Mouse (Mus musculus): Measurements from ENCODE around the gene Fis1. TPM values are rescaled to one million over a fixed set of nuclear protein-coding genes. Genes with fewer than 3 reads are reported as not detected.
A peak's percentile ranks its signal among the peaks of the same experiment; 100 is the strongest.

The Fis1 gene
- total and polyA plus RNA-seq, 3 experiments, result 142 to 207 (median 152) TPM

DNA sequence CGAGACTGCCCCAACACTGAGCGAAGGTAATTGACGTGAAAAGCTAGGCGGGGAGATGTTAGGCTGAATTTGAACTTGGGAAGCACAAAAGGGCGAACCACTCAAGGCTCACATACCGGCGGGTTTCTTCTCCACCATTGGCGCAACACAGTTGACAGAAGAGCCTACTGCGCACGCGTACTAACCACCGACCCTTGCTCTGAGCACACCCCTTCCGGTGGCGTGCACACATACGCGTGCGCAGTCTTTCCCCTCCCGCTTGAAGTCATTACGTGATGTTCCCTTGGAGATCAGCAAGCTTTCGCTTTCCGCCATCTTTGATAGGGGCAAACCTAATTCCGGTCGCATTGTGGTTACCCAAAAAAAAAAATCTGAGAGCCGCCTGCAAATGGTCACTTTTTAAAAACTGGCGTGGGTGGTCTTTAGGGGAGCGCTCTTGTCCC is 33.6 kb downstream of the Fis1 start, which contains the start of gene Plod3 (continued):
- TF ChIP-seq MAZ (IDR thresholded peaks at IDR 0.05; ENCODE audit: low read depth, low read length) (no peak), KAT2A (IDR thresholded peaks at IDR 0.05; ENCODE audit: insufficient replicate concordance, low read length) (peak; percentile 83; the same call in 1 of the 2 replicates), ETS1 (conservative IDR thresholded peaks at IDR 0.05; ENCODE audit: low read depth, low read length) (0 out of 2 replicates have a peak, but pooled peaks have one; percentile 4), POLR2A (IDR thresholded peaks at IDR 0.05; ENCODE audit: low read depth, low read length) (peak; percentile 67), RAD21 (IDR thresholded peaks at IDR 0.05; ENCODE audit: low read depth, low read length) (no peak), MYC (IDR thresholded peaks at IDR 0.05; ENCODE audit: low read depth, low read length) (peak; percentile 83), GABPA (IDR thresholded peaks at IDR 0.05; ENCODE audit: insufficient replicate concordance, low read depth, low read length) (no peak; the same call in 1 of the 2 replicates), MEF2A (IDR thresholded peaks at IDR 0.05; ENCODE audit: borderline replicate concordance, low read depth, low read length) (peak; percentile 55; the same call in 1 of the 2 replicates), ELF1 (IDR thresholded peaks at IDR 0.05; ENCODE audit: low read depth, low read length) (peak; percentile 88), JUN (IDR thresholded peaks at IDR 0.05; ENCODE audit: insufficient read depth, low read depth, low read length) (no peak)

- DNase-seq (ENCODE audit: extremely low read depth), result peak; percentile 55
- dilution Hi-C loops (cut with MboI; ENCODE audit: extremely low pct_ligation_motif_present, extremely low pct_unique_long_range_greater_than_20kb, low sequenced_read_pairs), result no loop called here
- peak overlapping the region; percentile 93 for H3K9ac ChIP-seq (ENCODE audit: insufficient read depth, low read depth)
- peaks cover 2% of the 10 kb centered on the region; the same call in 1 of the 2 replicates for H3K79me2 ChIP-seq (replicated peaks; ENCODE audit: control insufficient read depth, extremely low read depth, insufficient read depth, poor library complexity, severe bottlenecking)
- TF ChIP-seq RAD21 (IDR thresholded peaks at IDR 0.05; ENCODE audit: low read depth, low read length), result no peak
- no peak for TF ChIP-seq CHD1 (IDR thresholded peaks at IDR 0.05; ENCODE audit: low read depth, low read length)
- no peak for TF ChIP-seq BHLHE40 (IDR thresholded peaks at IDR 0.05; ENCODE audit: low read depth, low read length)
- no peak for TF ChIP-seq KAT2A (IDR thresholded peaks at IDR 0.05; ENCODE audit: insufficient replicate concordance, low read length)
- TF ChIP-seq JUND (conservative IDR thresholded peaks at IDR 0.05; ENCODE audit: low read depth, low read length), result no peak
- TF ChIP-seq ELF1 (IDR thresholded peaks at IDR 0.05; ENCODE audit: low read depth, low read length), result no peak
- TF ChIP-seq MYC (IDR thresholded peaks at IDR 0.05; ENCODE audit: low read depth, low read length), result 0 out of 2 replicates have a peak, but pooled peaks have one; percentile 2
- TF ChIP-seq MAX (IDR thresholded peaks at IDR 0.05; ENCODE audit: low read length), result no peak
- peak; percentile 23; the same call in 1 of the 2 replicates for TF ChIP-seq NELFE (IDR thresholded peaks at IDR 0.05; ENCODE audit: low read depth, low read length)
- no peak; the same call in 1 of the 2 replicates for TF ChIP-seq SIN3A (IDR thresholded peaks at IDR 0.05; ENCODE audit: low read length)
- TF ChIP-seq MXI1 (IDR thresholded peaks at IDR 0.05; ENCODE audit: low read depth, low read length), result no peak
- TF ChIP-seq POLR2A (IDR thresholded peaks at IDR 0.05; ENCODE audit: low read depth, low read length), result peak; percentile 64; the same call in 1 of the 2 replicates
- TF ChIP-seq GABPA (IDR thresholded peaks at IDR 0.05; ENCODE audit: insufficient replicate concordance, low read depth, low read length), result no peak
- no peak for TF ChIP-seq MAZ (IDR thresholded peaks at IDR 0.05; ENCODE audit: low read depth, low read length)
- TF ChIP-seq CTCF (conservative IDR thresholded peaks at IDR 0.05 in 1 of 2, IDR thresholded peaks at IDR 0.05 in 1 of 2; ENCODE audit: low read depth in 2 of 2, low read length in 2 of 2), result no peak
- TF ChIP-seq POLR2AphosphoS2 (IDR thresholded peaks at IDR 0.05; ENCODE audit: low read depth, low read length), result no peak
- TF ChIP-seq ZMIZ1 (IDR thresholded peaks at IDR 0.05; ENCODE audit: low read depth, low read length), result 0 out of 2 replicates have a peak, but pooled peaks have one; percentile 36
- no peaks in the 10 kb centered on the region for H3K9me3 ChIP-seq (replicated peaks; ENCODE audit: low read length)
- H3K27ac ChIP-seq (ENCODE audit: insufficient read depth, low read depth), result peak overlapping the region; percentile 20
- H3K4me2 ChIP-seq (ENCODE audit: insufficient read depth, low read depth, poor library complexity, severe bottlenecking), result peak overlapping the region; percentile 78
- peaks cover 5 to 19% of the 10 kb centered on the region in 2 experiments; a peak in 2 of 4 replicates for H3K4me1 ChIP-seq (ENCODE audit: control insufficient read depth in 1 of 2, insufficient read depth in 2 of 2)
- peaks cover 41 to 67% of the 10 kb centered on the region in 2 experiments for H3K36me3 ChIP-seq (replicated peaks in 1 of 2; ENCODE audit: control insufficient read depth in 1 of 2, insufficient read depth in 1 of 2, low read length in 1 of 2)
- H3K27me3 ChIP-seq (replicated peaks), result no peaks in the 10 kb centered on the region
- in situ Hi-C loops (cut with MboI; ENCODE audit: low pct_ligation_motif_present, low pct_unique_long_range_greater_than_20kb, low sequenced_read_pairs), result no loop called here
- peak overlapping the region; percentile 80 to 88 (median 82) for H3K4me3 ChIP-seq (replicated peaks in 1 of 3; ENCODE audit: low read depth in 2 of 3, low read length in 2 of 3, poor library complexity in 1 of 3)
Observed at GRCm38 (mm10) chr5:136987138-136987933, 34.3 kb downstream of the Fis1 start.
